Mouse (Mus musculus) kidney, embryonic 16.5 days (tissue): ENCODE data around the gene Taf10. TPM values are rescaled to one million over a fixed set of nuclear protein-coding genes. Genes with fewer than 3 reads are reported as not detected.

Experiments
- ATAC-seq: fragments of 200-750 bp; cut with Nextera tagmentation; 2 replicates; pipeline ENCODE4 v1.8.0; 2017; ENCODE audit warnings: moderate TSS enrichment; ENCODE audit not compliant: low FRiP score, low TSS enrichment
- H3K27ac ChIP-seq: fragments of 300-500 bp; sonication (generic); 2 replicates; pipeline ENCODE4 v1.5.1; 2014; ENCODE audit warnings: low read length
- H3K27me3 ChIP-seq: fragments of 300-500 bp; sonication (generic); 2 replicates; pipeline ENCODE4 v1.6.1; 2014; ENCODE audit warnings: low read length, control low read depth, mixed read lengths; ENCODE audit not compliant: insufficient read depth
- H3K36me3 ChIP-seq: fragments of 300-500 bp; sonication (generic); 2 replicates; pipeline ENCODE4 v1.6.1; 2014; ENCODE audit warnings: low read length, control low read depth, mixed read lengths; ENCODE audit not compliant: insufficient read depth
- H3K4me1 ChIP-seq: fragments of 300-500 bp; sonication (generic); 2 replicates; pipeline ENCODE4 v1.6.1; 2014; ENCODE audit warnings: low read length, control low read depth, mixed read lengths; ENCODE audit not compliant: insufficient read depth
- H3K4me2 ChIP-seq: fragments of 300-500 bp; sonication (generic); replicated peaks from 2 replicates; pipeline ENCODE4 v1.6.1; 2014; ENCODE audit warnings: low read depth, low read length
- H3K4me3 ChIP-seq: fragments of 300-500 bp; sonication (generic); 2 replicates; pipeline ENCODE4 v1.5.1; 2014; ENCODE audit warnings: mild to moderate bottlenecking, low read length
- H3K9ac ChIP-seq: fragments of 300-500 bp; sonication (generic); replicated peaks from 2 replicates; pipeline ENCODE4 v1.6.1; 2014; ENCODE audit warnings: low read length
- H3K9me3 ChIP-seq: fragments of 300-500 bp; sonication (generic); 2 replicates; pipeline ENCODE4 v1.6.1; 2016; ENCODE audit warnings: low read length, control low read depth
- WGBS: fragments of 180-500 bp; shearing (Covaris S2); extraction: QIAGEN DNeasy Blood & Tissue Kit; methylation state at CpG from one replicate; pipeline ENCODE4 v1.1.7; 2014; 5-methylcytosine and 5-hydroxymethylcytosine counted together
- polyA plus RNA-seq: library from polyadenylated mRNA; unstranded; fragments of >200 nt; fragmentation: Nextera tagmentation; extraction: Ambion mirVana; gene quantifications from 2 replicates; pipeline ENCODE4 v1.2.1, GENCODE M21; 2015

Taf10 gene
- polyA plus RNA-seq, 1 experiment from 2014 or later, result 107 TPM

DNA sequence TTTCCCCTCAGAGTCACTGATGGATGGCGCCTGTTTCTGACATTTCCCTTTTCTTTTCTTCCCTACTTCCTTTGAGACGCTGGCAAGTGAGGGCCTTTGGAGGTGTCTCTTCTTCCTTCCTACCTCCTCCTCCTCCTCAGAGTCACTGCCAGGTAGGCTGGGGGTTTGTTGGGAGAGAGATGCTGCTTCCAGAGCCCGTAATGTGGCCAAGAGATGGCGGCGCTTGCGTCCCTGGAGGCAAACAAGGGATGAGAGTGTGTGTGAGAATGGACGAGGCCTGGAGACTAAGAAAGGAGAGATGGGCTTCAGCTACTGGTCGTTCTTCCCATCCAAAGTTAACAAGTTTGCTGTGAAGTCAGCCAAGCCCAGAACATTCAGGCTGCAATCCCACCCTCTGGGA is 9.3 kb downstream of the Taf10 start:
- Histone ChIP-seq H3K36me3 (peaks cover 41% of the 10 kb centered on the region), H3K27me3 (no peaks in the 10 kb centered on the region), H3K4me3 (peak overlapping the region; percentile 72; the same call in 1 of the 2 replicates), H3K27ac (no peak overlapping the region), H3K9ac (peak overlapping the region; percentile 22), H3K4me2 (peak overlapping the region; percentile 79), H3K4me1 (peaks cover 33% of the 10 kb centered on the region), H3K9me3 (no peaks in the 10 kb centered on the region)
- ATAC-seq, result no peak
- WGBS, result 80% methylated on average over 8 of the region's 8 CpGs

DNA sequence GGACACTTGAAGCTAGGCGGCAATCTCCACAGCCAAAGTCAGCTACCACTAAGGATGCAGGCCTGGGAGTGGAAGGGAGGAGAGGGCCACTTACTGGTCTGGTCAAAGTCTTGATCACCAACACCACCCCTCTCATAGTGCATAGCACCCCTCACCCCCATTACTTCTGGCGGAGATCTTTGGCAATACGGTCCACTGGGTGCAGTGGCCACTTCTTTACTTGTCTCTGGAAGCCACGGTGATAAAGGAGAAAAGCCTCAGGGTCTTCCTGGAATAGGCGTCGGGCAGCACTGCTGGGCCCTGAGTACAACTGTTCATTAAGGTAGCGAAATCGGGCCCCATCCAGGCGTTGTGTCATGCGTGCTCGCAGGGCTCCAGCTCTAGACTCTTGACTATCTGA is 10.3 kb downstream of the Taf10 start:
- Histone ChIP-seq H3K4me2 (no peak overlapping the region), H3K4me1 (peaks cover 24% of the 10 kb centered on the region), H3K4me3 (no peak overlapping the region), H3K27me3 (no peaks in the 10 kb centered on the region), H3K36me3 (peaks cover 46% of the 10 kb centered on the region), H3K9ac (no peak overlapping the region), H3K9me3 (no peaks in the 10 kb centered on the region), H3K27ac (no peak overlapping the region)
- 96% methylated on average over 11 of the region's 11 CpGs for WGBS
- ATAC-seq, result no peak

DNA sequence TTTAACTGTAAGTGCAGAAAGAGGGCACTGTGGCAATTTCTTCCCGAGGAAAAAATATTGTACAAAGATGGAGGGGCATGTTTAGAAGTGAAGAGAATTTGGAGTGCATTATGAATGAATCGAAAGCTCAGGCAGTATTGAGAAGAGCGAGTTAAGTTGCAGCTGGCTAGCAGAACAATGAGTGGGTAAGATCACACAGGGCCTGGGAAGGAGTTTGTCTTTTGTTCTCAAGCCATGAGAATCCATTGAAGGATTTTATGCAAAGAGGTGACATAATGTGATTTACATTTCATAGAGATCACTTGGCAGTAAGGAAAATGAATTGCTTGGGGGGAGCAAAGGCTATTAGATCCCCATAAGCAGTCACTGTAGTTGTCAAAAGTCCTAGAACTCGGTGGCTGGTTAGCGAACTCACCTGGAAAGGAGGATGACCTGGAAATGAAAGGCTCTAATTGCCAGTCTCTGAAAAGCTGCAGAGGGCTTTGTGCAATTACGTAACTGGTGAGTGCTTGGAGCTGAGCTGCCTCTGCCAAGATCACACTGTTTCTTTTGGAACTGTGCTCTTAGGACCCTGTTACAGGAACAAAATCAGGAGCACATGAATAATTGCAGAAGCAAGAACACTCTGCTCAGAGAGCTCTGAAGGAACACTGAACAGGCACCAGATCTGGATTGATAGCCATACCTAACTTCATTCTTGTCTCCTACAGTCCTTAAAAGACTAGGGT is 15.3 kb downstream of the Taf10 start:
- ATAC-seq, result no peak
- Histone ChIP-seq H3K9me3 (no peaks in the 10 kb centered on the region), H3K9ac (no peak overlapping the region), H3K27ac (no peak overlapping the region), H3K4me1 (no peaks in the 10 kb centered on the region), H3K4me2 (no peak overlapping the region), H3K4me3 (no peak overlapping the region), H3K36me3 (peaks cover 42% of the 10 kb centered on the region), H3K27me3 (no peaks in the 10 kb centered on the region)
- 79% methylated on average over 6 of the region's 6 CpGs for WGBS

- H3K4me2 ChIP-seq, result no peak overlapping the region
- H3K27ac ChIP-seq, result no peak overlapping the region
- H3K4me1 ChIP-seq, result no peaks in the 10 kb centered on the region
- ATAC-seq, result no peak
- H3K4me3 ChIP-seq, result no peak overlapping the region
- H3K36me3 ChIP-seq, result peaks cover 22% of the 10 kb centered on the region
- no peak overlapping the region for H3K9ac ChIP-seq
- 95% methylated on average over 4 of the region's 4 CpGs for WGBS
- no peaks in the 10 kb centered on the region for H3K9me3 ChIP-seq
- H3K27me3 ChIP-seq, result no peaks in the 10 kb centered on the region
Measured at GRCm38 (mm10) chr7:105726980-105727325, 17.2 kb downstream of the Taf10 start.

GRCm38 (mm10) chr7:105726144-105726979 is 17.8 kb downstream of the Taf10 start:
- Histone ChIP-seq H3K4me1 (no peaks in the 10 kb centered on the region), H3K27ac (no peak overlapping the region), H3K36me3 (peaks cover 17% of the 10 kb centered on the region), H3K9ac (no peak overlapping the region), H3K9me3 (no peaks in the 10 kb centered on the region), H3K4me2 (no peak overlapping the region), H3K27me3 (no peaks in the 10 kb centered on the region), H3K4me3 (no peak overlapping the region)
- 83% methylated on average over 4 of the region's 4 CpGs for WGBS
- ATAC-seq, result peak; percentile 84

DNA sequence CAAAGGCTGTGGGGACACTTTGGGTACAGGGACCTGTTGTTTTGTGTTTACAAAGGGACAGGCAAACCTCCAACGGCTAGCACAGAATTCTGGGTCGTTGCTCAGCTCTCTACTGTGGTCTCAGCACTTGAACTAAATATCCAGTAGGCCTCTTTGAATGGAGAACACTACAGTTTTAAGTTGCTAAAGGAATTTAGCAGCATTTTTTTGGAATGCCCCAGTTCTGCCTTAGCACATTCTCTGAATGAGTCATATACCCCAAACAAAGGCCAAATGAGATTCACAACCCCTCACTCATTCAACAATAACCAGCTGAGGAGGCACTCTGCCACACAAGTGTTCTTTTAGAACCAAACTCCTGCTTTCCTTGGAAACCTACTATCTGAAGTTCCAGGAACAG is 22.2 kb downstream of the Taf10 start:
- Histone ChIP-seq H3K9ac (no peak overlapping the region), H3K36me3 (no peaks in the 10 kb centered on the region), H3K9me3 (no peaks in the 10 kb centered on the region), H3K4me1 (no peaks in the 10 kb centered on the region), H3K4me2 (no peak overlapping the region), H3K4me3 (no peak overlapping the region), H3K27me3 (no peaks in the 10 kb centered on the region), H3K27ac (no peak overlapping the region)
- ATAC-seq, result no peak
- WGBS, result 67% methylated on average over 2 of the region's 2 CpGs

DNA sequence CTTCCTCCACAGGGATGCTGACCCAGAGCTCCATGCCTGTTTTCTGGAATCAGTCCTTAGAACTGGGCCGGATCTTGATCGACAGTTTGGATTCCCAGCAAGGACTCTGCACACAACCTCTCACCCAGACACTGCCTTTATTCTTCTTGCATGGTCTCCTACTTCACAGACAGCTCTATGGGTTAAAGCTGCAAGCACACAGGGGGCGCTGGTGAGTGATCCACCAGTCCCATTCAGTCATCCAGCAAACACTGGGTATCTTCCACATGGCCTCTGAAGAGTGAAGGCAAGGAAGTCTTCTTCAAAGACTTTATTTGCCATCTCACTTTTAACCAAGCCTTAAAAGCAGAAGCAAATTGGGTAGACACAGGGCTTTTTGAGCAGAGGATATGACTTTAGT is 28.8 kb downstream of the Taf10 start:
- H3K4me1 ChIP-seq, result no peaks in the 10 kb centered on the region

DNA sequence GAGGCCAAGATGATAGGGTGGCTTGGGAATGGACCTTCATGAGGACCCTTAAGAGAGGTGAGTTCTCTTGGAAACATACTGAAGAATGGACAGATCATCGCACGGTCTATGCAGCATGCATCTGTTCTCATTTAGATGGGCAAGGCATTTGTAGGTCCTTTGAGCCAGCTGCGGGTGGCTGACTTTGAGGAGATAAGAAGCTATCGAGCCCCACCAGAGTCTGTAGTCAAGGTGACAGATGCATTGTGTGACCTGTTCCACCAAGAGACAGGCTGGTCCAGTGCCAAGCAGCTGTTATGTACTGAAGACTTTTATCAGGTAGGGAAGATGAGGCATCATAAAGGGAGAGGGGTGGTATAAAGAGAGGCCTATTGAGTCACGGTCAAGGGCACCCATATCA is 35.4 kb downstream of the Taf10 start:
- WGBS, result 92% methylated on average over 5 of the region's 5 CpGs
- no peak overlapping the region for H3K27ac ChIP-seq
- H3K9me3 ChIP-seq, result no peaks in the 10 kb centered on the region
- no peak overlapping the region for H3K9ac ChIP-seq
- no peaks in the 10 kb centered on the region for H3K36me3 ChIP-seq
- H3K4me2 ChIP-seq, result no peak overlapping the region
- no peak for ATAC-seq
- no peaks in the 10 kb centered on the region for H3K27me3 ChIP-seq
- no peaks in the 10 kb centered on the region for H3K4me1 ChIP-seq
- no peak overlapping the region for H3K4me3 ChIP-seq

More for the DNA sequence above, 28.8 kb downstream of the Taf10 start:
- Histone ChIP-seq H3K9ac (no peak overlapping the region), H3K36me3 (no peaks in the 10 kb centered on the region), H3K4me2 (no peak overlapping the region), H3K27me3 (no peaks in the 10 kb centered on the region), H3K9me3 (no peaks in the 10 kb centered on the region), H3K27ac (no peak overlapping the region), H3K4me3 (no peak overlapping the region)
- ATAC-seq, result no peak
- 60% methylated on average over 3 of the region's 3 CpGs for WGBS

DNA sequence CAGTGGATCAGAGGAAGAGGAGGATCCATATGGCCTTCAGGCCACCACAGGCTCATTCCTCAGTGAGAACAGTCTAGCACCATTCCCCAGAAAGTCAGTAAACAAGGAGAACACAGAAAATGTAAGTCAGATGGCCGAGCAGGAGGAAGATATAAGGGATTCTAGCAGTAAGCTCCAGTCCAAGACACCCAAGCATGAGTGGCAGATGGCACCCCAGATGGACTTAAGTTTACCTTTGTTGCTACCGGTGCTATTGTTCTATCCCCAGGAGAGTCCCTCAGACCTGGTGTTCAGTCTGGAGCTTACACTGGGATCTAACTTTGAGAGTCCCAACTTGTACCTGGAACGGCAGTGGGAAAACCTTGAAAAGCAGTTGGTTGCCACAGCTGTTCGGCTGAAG is 40.3 kb downstream of the Taf10 start:
- H3K36me3 ChIP-seq, result no peaks in the 10 kb centered on the region
- no peaks in the 10 kb centered on the region for H3K9me3 ChIP-seq
- 95% methylated on average over 4 of the region's 4 CpGs for WGBS
- H3K4me2 ChIP-seq, result no peak overlapping the region
- no peak overlapping the region for H3K27ac ChIP-seq
- no peak overlapping the region for H3K4me3 ChIP-seq
- no peaks in the 10 kb centered on the region for H3K4me1 ChIP-seq
- H3K9ac ChIP-seq, result no peak overlapping the region
- no peaks in the 10 kb centered on the region for H3K27me3 ChIP-seq
- no peak for ATAC-seq

DNA sequence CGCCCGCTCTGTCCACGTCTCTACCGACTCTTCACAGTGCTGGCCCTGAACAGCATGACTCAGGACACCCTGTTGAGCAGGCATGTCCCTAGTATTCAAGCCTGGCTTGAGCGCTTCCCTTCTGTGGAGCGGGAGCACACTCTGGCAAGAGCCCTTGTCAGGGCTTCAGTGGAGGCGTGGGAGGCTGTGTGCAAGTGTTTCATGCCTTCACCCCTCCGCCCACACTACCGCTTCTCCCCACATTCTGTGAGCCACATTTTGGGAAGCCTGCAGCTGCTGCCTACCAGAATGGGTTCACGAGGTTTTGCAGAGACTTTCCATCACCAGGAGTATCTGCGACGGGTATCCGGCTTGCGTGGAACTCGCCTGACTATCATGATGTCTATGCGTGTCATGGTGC is 41.0 kb downstream of the Taf10 start:
- no peaks in the 10 kb centered on the region for H3K27me3 ChIP-seq
- H3K9me3 ChIP-seq, result no peaks in the 10 kb centered on the region
- 82% methylated on average over 16 of the region's 16 CpGs for WGBS
- no peak overlapping the region for H3K4me3 ChIP-seq
- no peaks in the 10 kb centered on the region for H3K4me1 ChIP-seq
- H3K27ac ChIP-seq, result no peak overlapping the region
- H3K9ac ChIP-seq, result no peak overlapping the region
- ATAC-seq, result no peak
- no peak overlapping the region for H3K4me2 ChIP-seq
- H3K36me3 ChIP-seq, result no peaks in the 10 kb centered on the region
